Mouse (Mus musculus): ENCODE data around the gene Crip2. TPM values are rescaled to one million over a fixed set of nuclear protein-coding genes. Genes with fewer than 3 reads are reported as not detected.

The Crip2 gene
- total RNA-seq, 4 experiments from 2014 or later, result 1,612 to 1,913 (median 1,690) TPM

DNA sequence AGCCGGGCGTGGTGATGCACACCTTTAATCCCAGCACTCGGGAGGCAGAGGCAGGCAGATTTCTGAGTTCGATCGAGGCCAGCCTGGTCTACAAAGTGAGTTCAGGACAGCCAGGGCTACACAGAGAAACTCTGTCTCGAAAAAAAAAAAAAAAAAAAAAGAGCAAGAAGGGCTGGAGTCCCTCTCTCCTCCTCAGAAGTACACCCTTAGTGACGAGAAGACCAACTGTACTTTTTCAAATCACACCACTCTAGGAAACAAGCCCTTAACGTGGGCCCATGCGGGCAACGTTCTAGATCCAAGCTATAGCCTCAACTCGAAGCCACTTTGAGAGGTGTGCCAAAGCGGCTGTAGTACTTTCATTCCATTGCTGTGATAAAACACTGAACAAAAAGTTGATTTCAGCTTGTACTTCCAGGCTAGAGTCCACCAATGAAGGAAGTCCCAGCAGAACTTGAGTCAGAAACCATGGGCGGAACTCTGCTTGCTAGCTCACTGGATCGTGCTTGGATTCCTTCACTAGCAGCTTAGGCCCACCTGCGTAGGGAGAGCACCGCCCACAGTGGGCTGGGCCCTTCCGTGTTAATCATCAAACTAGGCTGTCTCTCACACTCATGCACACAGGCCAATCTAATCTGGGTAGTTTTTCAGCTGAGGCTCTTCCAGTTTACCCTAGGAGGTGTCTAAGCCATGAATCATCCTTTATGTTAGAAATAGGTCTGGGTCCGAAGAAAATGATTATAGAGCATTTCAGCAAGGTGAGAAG lies 37.1 kb downstream of the Crip2 start:
- no peak for DNase-seq (ENCODE audit: low spot score)

DNA sequence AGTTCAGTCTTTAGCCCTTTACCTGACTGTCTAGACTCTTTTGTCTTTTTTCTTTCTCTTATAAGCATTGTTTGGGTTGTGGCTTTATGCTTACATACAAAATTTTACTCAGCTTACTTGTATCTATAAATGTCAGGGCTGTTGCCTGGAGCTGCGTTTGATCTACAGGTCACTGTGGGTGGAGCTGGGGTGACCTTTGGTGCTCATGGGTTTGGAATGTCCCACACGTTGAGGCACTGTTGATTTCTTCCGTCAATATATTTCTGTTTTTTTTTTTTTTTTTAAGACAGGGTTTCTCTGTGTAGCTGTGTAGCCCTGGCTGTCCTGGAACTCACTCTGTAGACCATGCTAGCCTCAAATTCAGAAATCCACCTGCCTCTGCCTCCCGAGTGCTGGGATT lies 41.0 kb downstream of the Crip2 start:
- no peak for DNase-seq (ENCODE audit: low spot score)

DNA sequence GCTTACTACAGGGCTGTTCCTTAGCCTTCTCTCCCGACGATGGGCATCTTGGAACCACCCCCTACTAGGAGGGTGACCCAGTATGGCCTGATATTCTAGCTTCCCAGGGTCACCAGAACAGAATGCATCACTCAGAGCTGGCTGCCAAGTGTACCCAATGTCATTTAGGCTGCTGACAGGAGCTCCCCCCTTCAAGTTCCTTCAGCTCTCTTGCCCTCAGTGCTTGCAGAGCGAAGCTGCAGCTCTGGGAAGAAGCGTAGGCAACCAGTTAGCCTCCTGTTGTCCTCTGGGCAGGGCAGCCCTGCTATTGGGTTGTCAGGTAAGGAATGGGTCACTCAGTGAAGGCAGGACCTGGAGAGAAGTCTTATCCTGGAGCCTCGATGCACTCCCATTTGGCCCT lies 44.9 kb downstream of the Crip2 start:
- DNase-seq (ENCODE audit: low spot score), result no peak

DNA sequence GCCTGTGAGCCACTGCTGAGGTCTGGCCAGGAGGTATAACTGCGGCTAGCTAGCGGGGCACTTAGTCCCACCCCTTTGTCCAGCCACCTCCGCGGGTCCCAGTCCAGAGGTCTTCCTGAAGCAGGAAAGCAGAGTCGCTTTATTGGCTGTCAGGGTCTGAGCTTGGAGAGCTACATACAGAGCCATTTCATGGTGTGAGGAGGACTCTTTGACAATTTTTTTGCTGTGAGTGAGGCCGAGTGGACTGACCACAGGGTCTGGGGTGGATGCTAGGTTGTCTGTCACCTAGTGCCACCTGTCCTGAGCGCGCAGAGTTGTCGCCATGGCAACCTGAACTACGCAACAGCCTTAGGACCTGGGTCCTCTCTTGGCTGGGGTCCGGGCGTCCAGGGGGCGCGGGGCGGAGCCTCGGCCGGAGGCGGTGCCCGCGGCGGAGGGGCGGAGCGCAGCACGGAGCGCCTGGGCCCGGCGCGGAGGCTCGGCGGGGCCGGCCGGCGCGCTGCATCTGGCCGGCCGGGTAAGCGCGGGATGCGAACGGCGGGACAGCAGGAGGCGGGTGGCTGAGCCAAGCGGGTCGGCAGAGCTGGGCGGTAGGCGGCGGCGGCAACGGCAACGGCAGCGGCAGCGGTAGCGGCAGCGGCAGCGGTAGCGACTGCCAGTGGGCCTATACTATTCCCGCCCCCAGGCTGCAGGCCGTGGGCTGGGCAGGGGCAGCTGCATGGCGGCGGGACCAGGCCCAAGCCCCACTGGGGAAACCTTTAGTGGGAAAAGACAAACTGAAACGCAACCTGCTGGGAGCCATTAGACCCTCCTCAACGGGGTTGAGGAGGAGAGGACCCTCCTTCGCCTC lies 45.6 kb downstream of the Crip2 start, which contains the start of gene Tmem121:
Gene Tmem121, plus strand, starts transcription at position 489 of the 850 bp plus-strand sequence.
- no peak for DNase-seq (ENCODE audit: low spot score)

DNA sequence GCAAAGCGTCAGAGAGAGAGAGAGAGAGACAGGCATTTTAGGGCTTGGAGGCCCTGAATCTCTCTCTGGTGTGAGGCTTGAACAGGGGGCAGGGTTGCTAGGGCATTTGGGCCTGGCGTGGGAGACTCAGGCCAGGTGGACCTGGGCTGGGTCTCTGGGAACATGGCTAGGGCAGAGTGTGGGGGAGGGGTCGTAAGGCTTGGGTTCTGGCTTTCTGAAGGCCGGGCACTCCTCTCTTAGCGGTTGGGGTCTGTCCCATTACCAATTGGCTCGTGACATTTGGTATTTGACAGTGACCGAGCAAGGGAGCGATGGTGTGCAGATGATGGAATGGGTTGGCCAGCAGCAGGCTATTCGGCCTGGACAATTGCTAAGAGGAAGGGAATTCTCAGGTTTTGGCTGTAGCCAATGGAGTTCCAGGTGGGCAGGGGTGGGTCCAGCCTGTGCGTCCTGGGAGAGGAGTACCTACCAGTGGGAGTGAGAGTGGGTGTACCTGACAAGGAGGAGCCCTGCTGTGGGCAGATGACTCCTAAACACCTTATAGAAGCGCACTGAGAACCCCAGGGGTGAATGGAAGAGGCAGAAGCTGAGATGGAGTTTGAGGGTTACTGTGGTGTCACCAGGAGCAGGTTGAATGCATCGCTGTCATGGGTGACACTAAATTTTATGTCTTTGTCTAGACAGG lies 46.4 kb downstream of the Crip2 start:
- no peak for DNase-seq (ENCODE audit: low spot score)

DNA sequence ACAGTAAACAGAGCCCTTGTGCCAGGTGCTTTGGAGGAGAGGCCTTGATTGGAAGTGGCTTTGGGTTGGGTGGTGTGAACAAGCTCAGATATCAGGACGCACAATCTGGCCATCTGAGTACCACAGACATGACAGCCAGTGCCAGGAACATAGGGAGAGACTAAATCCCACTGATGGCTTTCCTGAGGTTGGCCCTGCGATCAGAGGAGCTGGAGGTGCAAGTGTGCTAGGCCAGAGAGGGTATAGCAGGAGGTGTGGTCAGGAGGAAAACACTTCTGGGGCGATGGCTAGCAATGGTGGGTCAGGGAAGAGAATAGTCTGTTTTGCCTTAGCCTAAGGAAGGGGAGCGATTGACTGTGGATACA lies 47.0 kb downstream of the Crip2 start:
- DNase-seq (ENCODE audit: low spot score), result no peak

DNA sequence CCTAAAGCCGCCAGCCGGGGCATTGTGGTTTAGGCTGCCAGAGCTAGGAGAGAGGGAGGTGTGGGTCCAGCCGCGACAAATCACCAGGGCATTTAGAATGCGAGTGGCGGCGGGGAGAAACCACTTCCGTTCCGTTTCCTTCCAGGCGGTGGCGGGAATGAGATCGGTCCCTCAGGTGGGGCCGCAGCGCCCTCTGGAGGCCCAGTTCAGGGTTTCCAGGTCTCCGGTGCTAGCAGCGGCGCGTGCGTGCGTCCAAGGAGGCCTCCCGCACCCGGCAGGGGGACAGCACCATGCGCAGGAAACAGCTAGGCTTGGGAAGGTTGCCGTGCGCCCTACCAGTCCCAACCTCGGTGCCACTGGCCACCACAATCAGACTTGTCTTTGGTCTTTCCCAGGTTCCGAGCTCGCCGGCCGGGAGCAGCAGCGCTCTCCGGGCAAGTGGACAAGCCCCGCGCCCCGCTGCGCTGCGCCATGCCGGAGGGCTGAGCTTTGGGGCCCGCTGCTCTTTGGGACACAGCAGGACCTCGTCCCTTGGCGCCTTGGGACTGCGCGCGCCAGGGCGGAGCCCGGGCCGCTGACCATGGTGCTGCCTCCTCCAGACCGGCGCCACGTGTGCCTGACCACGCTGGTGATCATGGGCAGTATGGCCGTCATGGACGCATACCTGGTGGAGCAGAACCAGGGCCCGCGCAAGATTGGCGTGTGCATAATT lies 47.7 kb downstream of the Crip2 start:
- peak; percentile 27 for DNase-seq (ENCODE audit: low spot score)

DNA sequence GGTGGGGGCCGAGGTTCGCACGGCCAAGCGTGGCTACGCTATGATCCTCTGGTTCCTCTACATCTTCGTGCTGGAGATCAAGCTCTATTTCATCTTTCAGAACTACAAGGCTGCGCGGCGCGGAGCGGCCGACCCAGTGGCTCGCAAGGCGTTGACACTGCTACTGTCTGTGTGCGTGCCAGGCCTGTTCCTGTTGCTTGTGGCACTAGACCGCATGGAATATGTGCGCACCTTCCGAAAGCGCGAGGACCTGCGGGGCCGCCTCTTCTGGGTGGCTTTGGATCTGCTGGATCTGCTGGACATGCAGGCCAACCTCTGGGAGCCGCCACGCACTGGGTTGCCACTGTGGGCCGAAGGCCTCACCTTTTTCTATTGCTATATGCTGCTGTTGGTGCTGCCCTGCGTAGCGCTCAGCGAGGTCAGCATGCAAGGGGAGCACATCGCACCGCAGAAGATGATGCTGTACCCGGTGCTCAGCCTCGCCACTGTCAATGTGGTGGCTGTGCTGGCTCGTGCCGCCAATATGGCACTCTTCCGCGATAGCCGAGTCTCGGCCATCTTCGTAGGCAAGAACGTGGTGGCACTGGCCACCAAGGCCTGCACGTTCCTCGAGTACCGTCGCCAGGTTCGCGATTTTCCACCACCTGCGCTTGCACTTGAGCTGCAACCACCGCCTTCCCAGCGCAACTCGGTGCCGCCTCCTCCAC lies 48.5 kb downstream of the Crip2 start:
- DNase-seq (ENCODE audit: low spot score), result no peak

DNA sequence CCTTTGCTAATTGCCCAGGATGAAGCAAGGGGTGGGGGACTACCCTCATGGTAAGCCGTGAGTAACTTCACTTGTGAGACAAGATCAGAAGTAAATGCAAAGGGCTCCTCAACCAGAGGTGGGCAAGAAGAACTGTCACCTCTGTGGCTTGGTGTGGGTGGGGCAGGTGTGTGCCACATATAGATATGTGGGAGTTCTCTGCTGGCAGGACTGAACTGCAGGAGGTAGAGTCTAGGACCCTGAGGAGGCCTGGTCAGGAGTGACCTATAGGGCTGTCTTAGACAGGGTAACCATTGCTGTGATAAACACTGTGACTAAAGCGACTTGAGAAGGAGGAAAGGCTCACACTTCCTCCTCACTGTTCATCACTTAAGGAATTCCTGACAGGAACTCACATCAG lies 53.4 kb downstream of the Crip2 start:
- no peak for DNase-seq (ENCODE audit: low spot score)

Other genes with a start within 250 kb of the Crip2 start
- gene Jag2, start 210.5 kb upstream of the Crip2 start, total RNA-seq (2022), result 10 to 100 TPM; 25.1 to 30.4 (median 29.8) TPM
- gene Nudt14, start 198.1 kb upstream of the Crip2 start, total RNA-seq (2022), result 10 to 100 TPM in 1 of 4 experiments, 1 to 10 TPM in 3; 7.0 to 11.7 (median 8.5) TPM
- 10 to 100 TPM; 21.6 to 29.6 (median 26.3) TPM for gene Btbd6, start 163.8 kb upstream of the Crip2 start, total RNA-seq (2022)
- gene Brf1, start 139.5 kb upstream of the Crip2 start, total RNA-seq (2022), result 10 to 100 TPM; 22.9 to 28.1 (median 24.6) TPM
- 10 to 100 TPM; 30.4 to 38.2 (median 36.1) TPM for gene Pacs2, start 125.7 kb upstream of the Crip2 start, total RNA-seq (2022)
- not detected for gene Tex22, start 65.7 kb upstream of the Crip2 start, total RNA-seq (2022)
- gene Mta1, start 42.0 kb upstream of the Crip2 start, total RNA-seq (2022), result 10 to 100 TPM; 45.0 to 47.2 (median 46.1) TPM
- 100 to 1,000 TPM; 154 to 215 (median 169) TPM for gene Crip1, start 6.1 kb downstream of the Crip2 start, total RNA-seq (2022)
- gene Tedc1, start 16.2 kb downstream of the Crip2 start, total RNA-seq (2022), result under 1 TPM; 0.12 to 0.49 (median 0.33) TPM
- gene Tmem121, start 45.7 kb downstream of the Crip2 start, total RNA-seq (2022), result under 1 TPM in 2 of 4 experiments, not detected in 2; 0.16 to 0.22 TPM